Mouse (Mus musculus) lung, postnatal 0 days (tissue): ENCODE results near the gene Shroom3.

Experiments
- CTCF ChIP-seq: IDR thresholded peaks from 2 replicates; pipeline ENCODE4 v1.5.1; 2016; ENCODE audit warnings: antibody characterized with exemption, mild to moderate bottlenecking
- EP300 ChIP-seq: IDR thresholded peaks from 2 replicates; pipeline ENCODE4 v1.6.1; 2016; ENCODE audit warnings: antibody characterized with exemption, mild to moderate bottlenecking, control low read depth

DNA sequence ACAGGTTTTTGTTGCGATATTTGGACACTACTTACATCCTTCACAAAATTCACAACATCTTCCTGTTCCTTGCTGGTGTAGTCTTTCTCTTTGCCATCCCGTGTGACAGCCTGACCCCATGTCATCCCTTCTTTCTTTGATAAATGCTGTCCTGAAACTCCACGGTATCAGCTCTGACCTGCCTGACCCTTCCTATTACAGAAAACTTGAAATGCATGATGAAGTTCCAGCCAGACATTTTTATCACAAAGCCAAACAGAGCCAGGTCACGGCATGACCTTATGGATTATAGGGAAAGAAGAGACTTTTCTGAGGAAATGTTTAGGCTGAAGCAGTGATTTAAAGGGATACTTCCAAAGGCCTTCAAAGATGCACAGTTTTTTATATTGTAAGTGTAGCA lies 197.7 kb downstream of the Shroom3 start:
- TF ChIP-seq CTCF: no peak
- no peak for TF ChIP-seq EP300
